Mouse (Mus musculus): Measurements from ENCODE around the gene Ptprn2. TPM values are rescaled to one million over a fixed set of nuclear protein-coding genes. Genes with fewer than 3 reads are reported as not detected.

Ptprn2 gene
- polyA plus RNA-seq, 1 experiment, result 0.21 TPM

- DNase-seq (ENCODE audit: low spot score), result no peak
These were observed 161.3 kb downstream of the Ptprn2 start for GRCm38 (mm10) chr12:116646771-116647170.

GRCm38 (mm10) chr12:116648584-116649206, 163.2 kb downstream of the Ptprn2 start:
- DNase-seq (ENCODE audit: low spot score), result no peak

GRCm38 (mm10) chr12:116653684-116654083, 168.2 kb downstream of the Ptprn2 start:
- no peak for DNase-seq (ENCODE audit: low spot score)

GRCm38 (mm10) chr12:116660076-116660475, 174.6 kb downstream of the Ptprn2 start:
- DNase-seq (ENCODE audit: low spot score), result no peak

GRCm38 (mm10) chr12:116661018-116661417, 175.5 kb downstream of the Ptprn2 start:
- DNase-seq (ENCODE audit: low spot score), result no peak

- DNase-seq (ENCODE audit: low spot score), result no peak
These were observed 192.2 kb downstream of the Ptprn2 start for GRCm38 (mm10) chr12:116677701-116678100.

- DNase-seq (ENCODE audit: low spot score), result no peak
These were observed 204.3 kb downstream of the Ptprn2 start for GRCm38 (mm10) chr12:116689832-116690231.

- no peak for DNase-seq (ENCODE audit: low spot score)
These were observed 224.0 kb downstream of the Ptprn2 start for GRCm38 (mm10) chr12:116709535-116709934.

GRCm38 (mm10) chr12:116710716-116711115, 225.2 kb downstream of the Ptprn2 start:
- no peak for DNase-seq (ENCODE audit: low spot score)

GRCm38 (mm10) chr12:116711133-116711532, 225.6 kb downstream of the Ptprn2 start:
- no peak for DNase-seq (ENCODE audit: low spot score)

GRCm38 (mm10) chr12:116713096-116713495, 227.6 kb downstream of the Ptprn2 start:
- no peak for DNase-seq (ENCODE audit: low spot score)

- DNase-seq (ENCODE audit: low spot score), result no peak
These were observed 235.5 kb downstream of the Ptprn2 start for GRCm38 (mm10) chr12:116721062-116721461.

GRCm38 (mm10) chr12:116740141-116740540, 254.6 kb downstream of the Ptprn2 start:
- DNase-seq (ENCODE audit: low spot score), result no peak

GRCm38 (mm10) chr12:116741300-116741699, 255.8 kb downstream of the Ptprn2 start:
- DNase-seq (ENCODE audit: low spot score), result no peak

GRCm38 (mm10) chr12:116746401-116746800, 260.9 kb downstream of the Ptprn2 start:
- no peak for DNase-seq (ENCODE audit: low spot score)

GRCm38 (mm10) chr12:116752784-116753183, 267.3 kb downstream of the Ptprn2 start:
- DNase-seq (ENCODE audit: low spot score), result no peak

- no peak for DNase-seq (ENCODE audit: low spot score)
These were observed 278.4 kb downstream of the Ptprn2 start for GRCm38 (mm10) chr12:116763961-116764360.

- no peak for DNase-seq (ENCODE audit: low spot score)
These were observed 285.4 kb downstream of the Ptprn2 start for GRCm38 (mm10) chr12:116770911-116771310.

- DNase-seq (ENCODE audit: low spot score), result no peak
These were observed 286.0 kb downstream of the Ptprn2 start for GRCm38 (mm10) chr12:116771493-116771892.

GRCm38 (mm10) chr12:116772081-116772566, 286.6 kb downstream of the Ptprn2 start:
- no peak for DNase-seq (ENCODE audit: low spot score)

- DNase-seq (ENCODE audit: low spot score), result no peak
These were observed 287.8 kb downstream of the Ptprn2 start for GRCm38 (mm10) chr12:116773344-116773743.

- DNase-seq (ENCODE audit: low spot score), result no peak
These were observed 290.9 kb downstream of the Ptprn2 start for GRCm38 (mm10) chr12:116776447-116776846.

- no peak for DNase-seq (ENCODE audit: low spot score)
These were observed 292.9 kb downstream of the Ptprn2 start for GRCm38 (mm10) chr12:116778095-116779090.

All from urinary bladder, adult 2 months (tissue).